Mouse (Mus musculus) telencephalon, adult 2 months (tissue): ENCODE results near the gene Blvrb.
A peak's percentile ranks its signal among the peaks of the same experiment; 100 is the strongest.

Experiments used
- DNase-seq: peaks from one replicate; pipeline ENCODE4 v3.0.0-alpha.2; 2011; ENCODE audit warnings: low read depth, low spot score

The Blvrb gene

DNA sequence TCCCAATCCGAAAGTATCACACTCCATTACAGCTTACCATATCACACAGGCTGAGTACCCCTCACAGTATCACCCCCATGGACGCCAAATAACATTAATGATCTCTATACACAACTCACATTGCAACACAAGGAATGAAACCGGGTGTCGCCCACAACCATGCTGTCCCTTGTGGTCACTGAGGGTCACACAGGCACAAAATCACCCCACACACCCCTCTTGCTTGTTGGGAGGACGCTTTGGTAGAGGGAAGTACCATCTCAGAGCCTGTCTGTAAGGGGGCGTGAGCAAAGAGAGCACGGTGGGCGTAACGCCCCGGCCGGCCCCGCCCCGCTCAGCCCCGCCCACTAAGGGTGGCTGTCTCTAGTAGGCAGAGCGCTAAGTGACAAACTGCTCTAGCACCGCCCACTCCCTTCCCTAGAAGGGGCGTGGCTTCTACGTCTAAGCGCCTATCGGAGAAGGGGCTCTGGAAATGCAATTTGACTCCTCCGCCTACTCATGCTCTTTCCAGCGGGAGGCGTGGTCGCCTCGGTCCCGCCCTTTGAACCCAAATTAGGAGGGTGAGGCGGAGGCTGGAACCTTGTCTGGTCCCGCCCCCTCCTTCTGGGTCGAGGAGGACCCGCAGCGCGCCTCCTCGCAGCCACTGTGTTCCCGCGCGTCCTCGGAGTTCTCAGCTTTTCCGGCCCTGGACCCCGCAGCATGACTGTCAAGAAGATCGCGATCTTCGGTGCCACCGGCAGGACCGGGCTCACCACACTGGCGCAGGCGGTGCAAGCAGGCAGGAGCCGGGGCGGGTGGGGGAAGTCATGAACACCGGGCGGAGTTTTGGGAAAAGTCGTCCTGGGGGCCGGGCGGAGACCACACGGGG is at the start of gene Blvrb, which contains the start of gene Sptbn4:
TSS of gene Blvrb (plus strand) at position 560 of the 868 bp plus-strand sequence.
TSS of gene Sptbn4 (minus strand) at position 268 of the 868 bp plus-strand sequence.
- peak; percentile 99 for DNase-seq

DNA sequence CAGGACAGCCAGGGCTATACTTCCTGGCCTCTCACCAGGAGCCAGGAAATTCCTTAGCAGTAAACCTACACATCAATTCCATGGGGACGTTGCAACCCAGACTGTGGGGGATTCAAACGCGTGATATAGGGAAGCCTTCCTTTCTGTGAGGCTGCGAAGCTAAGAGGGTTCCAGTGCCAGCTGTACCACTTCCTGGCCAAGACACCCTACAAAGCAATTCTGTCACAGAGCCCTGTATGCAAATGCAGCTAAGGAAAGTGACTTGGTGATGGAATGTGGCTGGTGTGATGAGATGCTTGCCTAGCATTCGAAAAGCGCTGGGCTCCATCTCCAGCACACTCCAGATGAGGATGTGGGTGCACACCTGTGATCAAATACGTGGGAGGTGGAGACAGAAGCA is 47.2 kb upstream of the Blvrb start:
- peak; percentile 50 for DNase-seq

DNA sequence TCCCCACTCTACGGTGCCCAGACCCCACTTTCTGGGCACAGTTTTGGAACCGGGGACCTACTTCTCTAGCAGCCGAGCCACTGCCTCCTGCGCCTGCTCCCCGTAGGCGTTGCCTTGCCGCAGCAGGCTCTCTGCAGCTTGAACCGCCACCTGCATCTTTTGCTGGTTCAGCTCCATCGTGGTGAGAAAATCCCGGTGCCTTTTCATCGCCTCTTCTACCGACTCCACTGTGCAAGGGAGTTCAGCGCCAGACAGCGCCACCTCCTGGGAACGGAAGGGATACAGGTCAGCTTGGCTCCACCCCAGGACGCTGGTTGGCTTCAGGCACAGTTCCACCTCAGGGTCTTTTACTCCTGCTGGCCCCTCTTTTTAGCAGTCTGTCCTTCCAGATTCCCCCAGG is 45.1 kb upstream of the Blvrb start:
- peak; percentile 70 for DNase-seq

DNA sequence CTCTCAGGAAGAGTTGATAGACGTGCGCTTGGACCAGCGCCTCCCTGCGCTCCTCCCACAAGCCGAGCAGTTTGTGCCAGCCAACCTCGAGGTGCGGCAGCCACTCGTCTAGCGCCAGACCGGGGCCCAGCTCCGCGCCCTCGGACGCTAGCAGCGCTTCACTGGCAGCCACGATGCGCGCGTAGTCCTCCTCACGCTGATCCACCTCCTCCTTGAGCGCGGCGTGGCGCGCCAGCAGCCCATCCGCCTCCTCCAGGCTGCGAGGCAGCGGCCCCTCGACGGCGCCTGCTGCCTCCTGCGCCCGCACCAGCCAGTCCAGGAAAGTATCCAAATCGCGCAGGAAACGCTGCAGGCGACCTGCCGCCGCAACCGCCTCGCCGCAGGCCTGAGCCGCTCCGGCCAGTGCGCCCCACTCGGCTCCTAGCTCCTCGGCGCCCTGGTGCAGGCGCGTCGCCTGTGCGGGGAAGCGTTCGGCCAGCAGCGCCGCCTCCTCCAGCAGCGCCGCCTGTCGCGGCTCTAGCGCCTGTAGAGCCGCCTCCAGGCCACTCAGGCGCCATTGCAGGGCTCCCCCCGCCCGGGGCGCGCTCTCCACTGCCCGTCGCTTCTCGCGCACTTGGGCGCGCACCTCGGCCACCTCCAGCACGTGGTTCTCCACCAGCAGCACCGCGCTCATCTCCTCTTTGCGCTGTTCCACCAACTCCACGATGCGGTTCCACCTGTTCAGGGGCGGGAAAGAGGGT is 43.4 kb upstream of the Blvrb start:
- DNase-seq, result no peak

DNA sequence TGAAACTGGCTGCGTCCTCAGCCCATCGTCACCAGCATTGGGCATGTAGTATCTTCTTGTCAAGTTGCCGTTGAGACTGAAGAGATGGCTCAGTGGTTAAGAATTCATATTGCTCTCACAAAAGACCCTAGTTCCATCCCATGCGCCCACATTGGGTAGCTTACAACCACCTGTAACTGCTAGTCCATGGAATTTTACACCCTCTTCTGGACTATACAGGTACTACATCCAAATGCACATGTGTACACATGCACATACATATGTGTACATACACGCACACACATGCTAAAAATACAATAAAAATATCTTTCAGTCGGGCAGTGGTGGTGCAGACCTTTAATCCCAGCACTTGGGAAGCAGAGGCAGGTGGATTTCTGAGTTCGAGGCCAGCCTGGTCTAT is 41.3 kb upstream of the Blvrb start:
- no peak for DNase-seq

DNA sequence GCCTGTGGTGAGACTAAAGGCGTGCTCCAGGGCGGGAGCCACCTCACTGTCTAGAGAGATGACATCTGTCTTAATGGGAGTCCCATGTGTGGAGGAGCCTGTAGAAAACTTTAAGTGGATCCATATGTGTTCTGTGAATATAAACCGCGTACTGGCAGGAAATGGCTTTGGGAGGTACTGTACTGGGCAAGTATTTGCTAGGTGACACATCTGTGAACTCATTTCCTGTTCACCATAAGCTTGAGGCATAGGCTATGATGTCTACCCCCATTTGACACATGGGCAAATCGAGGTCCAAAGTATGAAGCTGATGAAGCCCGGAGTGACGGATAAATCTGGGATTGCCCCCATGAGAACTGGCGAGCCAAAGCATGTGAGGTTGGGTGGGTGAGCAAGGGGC is 40.0 kb upstream of the Blvrb start:
- DNase-seq, result no peak

DNA sequence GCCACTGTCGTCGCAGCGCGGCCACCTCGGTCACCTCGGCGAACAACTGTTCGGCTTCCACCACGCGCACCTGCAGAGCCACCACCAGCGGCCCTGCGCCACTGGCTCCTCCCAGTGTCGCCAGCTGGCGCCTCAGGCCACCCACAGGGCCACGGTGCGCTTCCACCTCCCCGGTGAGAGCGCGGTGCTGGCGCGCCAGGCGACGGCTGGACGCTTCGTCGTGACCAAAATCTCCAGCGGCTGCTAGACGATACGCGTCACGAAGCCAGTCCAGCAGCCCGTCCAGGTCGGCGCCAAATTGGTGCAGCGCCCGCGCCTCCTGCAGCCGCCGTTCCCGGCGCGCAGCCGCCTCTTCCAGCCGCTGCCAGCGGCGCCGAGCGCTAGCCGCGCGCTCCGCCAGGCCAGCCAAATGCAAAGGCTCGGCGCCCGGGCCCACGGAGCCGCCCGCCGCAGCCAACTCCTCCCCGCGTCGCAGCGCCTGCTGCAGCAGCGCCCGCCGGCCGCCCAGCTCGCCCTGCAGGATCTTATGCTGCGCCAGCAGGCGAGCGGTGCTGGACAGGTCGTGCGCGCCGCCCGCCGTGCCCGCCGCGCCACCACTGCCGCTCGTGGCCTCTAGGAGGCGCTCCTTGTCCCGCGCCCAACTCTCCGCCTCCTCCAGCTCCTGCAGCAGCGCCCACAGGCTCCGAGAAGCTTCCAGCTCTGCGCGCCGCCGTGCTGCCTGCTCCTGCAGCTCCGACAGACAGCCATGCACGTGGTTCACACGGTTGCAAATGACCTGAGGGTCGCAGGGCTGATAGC is 39.2 kb upstream of the Blvrb start:
- no peak for DNase-seq

DNA sequence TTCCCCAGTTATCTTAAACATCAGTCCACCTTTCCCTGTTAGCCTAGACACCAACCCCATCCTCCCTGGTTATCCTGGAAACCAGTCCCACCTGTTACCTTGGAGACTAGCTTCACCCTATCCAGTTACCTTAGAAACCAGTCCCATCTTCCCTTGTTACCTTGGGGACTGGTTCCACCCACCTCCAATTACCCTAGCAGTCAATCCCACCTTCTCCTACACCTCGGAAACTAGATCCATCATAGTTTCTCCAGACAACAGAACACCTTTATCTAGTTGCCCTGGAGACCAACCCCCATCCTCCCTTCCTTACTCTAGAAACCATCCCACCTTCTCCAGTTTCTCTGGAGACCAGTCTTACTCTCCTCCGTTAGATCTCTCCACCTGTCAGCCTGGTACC is 30.6 kb upstream of the Blvrb start:
- DNase-seq, result peak; percentile 51

DNA sequence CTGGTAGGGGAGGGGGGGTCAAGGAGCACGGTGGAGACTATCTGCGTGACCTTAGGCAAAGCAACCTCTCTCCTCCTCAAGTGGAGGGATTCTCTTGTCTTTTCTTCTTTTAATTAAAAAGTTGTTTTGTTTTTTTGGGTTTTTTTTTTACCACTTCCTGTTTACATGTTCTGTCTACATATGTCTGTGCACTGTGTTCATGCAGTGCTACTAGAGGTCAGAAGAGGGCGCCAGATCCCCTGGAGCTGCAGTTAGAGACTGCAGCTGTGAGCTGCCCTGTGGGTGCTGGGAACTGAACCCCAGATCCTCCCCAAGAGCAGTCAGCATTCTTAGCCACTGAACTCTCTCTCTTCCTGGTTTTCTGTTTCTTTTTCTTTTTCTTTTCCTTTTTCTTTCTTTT is 28.7 kb upstream of the Blvrb start:
- no peak for DNase-seq

DNA sequence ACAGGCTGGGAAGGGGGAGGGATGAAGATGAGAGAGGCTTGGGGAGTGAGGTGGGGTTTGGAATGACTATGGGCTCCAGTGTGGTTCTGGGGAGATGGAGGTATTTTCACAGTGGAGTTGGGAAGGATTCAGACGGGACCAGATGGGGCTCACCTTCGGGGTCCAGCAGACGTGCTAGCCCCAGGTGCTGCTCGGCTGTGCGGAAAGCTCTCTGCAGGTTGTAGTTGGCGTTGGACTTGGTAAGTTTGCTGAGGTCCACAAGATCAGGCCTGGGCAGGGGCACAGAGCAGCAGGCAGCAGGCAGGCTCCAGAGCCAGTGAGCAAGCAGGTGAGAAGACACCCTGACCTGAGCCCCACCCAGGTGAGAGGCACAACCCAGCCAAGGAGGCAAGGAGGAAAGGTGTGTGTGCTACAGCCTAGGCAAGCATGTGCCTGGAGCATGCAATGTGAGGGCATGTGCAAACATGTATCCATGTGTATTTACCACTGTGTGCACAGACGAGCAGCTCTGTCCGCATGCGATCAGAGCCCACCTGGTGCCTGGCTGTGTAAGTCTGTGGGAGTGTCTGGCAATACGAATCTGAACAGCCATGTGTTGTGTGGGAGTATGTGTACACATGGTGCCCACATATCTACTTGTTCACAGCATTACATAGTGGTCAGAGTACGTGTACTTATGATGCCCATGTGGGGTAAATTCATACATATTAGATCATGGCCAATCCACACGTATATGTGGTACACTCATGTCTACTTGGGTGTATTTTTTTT is 24.0 kb upstream of the Blvrb start:
- DNase-seq, result peak; percentile 33

DNA sequence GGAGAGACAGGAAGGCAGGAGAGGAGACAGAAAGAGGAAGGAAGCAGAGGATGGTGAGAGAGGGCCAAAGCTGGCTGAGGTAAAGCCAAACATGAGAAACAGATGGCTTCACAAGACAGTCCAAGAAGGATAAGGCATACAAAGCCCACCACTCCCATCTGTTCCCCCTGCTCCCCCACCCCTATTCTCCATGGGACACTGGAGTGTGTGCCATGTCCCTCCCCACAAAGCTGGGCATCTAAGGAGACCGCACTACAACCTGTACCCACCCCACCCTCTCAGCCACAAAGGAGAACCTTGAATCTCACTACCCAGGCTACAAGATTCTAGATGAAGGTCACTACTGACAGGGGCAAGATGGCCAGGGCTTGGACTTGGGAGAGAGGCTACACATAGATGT is 20.4 kb upstream of the Blvrb start:
- DNase-seq, result no peak

DNA sequence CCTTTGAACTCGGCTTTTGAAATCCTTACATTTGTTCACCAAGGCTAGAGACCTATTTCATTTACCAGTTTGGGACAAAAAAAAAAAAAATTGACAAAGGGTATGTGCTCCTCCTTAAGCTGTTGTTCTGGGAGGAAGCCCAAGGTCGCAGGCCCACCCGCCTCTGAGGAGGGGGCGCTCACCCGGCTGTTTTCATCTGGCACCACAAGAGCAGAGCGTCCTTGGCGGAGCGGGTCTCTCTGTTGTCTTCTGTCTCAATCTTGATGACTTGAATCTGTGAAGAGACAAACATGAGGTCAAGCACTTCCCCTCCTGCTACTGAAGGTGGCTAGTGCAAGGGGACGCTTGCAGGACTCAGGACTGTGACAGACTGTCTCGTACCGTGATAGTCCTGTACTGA is 19.8 kb upstream of the Blvrb start:
- DNase-seq, result no peak

DNA sequence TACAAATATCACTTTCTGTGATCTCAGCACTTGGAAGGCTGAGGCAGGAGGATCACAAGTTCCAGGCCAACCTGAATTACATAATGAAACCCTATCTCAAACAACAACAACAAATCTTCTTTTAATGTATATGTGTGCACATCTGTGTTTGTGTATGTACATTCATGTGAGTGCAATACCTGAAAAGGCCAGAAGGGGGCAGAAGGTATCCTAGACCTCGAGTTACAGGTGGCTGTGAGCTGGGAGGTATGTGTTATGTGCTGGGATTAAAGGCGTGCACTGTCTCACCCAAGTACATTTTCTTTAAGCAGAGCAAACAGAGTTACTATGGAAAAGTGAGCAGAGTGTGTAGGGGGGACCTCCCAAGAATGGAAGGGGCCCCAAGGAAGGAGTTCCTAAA is 18.6 kb upstream of the Blvrb start:
- no peak for DNase-seq

DNA sequence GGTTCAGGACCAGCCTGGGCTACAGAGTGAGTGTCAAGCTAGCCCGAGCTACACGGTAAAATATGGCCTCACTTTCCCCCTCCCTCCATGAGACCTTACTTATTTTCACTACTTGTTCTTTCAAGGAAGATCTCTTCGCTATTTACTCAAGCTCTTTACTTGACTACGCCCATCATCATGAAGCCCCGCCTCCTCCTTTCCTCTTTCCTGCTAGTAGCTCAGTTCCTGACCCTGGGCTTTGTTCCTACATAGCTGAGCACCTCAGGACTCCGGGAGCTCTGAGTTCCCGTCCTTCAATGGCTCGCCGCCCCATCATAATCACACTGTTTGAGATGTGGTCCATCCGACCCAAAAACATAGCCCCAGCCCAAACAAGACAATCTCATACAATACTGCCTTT is 14.4 kb upstream of the Blvrb start:
- DNase-seq, result no peak

DNA sequence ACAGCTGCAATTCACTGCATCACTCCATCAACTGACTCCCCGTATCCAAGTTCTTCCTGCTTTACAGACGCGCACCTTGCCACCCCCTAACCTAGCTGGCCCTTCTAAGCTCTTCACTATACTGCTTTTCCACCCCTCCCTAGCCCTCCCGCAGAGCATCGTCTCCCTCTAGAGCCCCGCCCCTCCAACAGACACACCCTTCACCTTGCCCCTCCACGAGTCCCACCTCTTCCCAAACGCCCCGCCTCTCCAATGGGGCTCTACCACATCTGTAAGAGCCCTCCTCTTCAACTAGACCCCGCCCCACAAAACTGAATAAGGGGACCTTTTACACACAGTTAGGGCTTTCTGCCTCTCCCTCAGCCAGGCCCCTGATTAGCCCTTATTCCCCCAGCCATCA is 14.0 kb upstream of the Blvrb start:
- DNase-seq, result no peak

DNA sequence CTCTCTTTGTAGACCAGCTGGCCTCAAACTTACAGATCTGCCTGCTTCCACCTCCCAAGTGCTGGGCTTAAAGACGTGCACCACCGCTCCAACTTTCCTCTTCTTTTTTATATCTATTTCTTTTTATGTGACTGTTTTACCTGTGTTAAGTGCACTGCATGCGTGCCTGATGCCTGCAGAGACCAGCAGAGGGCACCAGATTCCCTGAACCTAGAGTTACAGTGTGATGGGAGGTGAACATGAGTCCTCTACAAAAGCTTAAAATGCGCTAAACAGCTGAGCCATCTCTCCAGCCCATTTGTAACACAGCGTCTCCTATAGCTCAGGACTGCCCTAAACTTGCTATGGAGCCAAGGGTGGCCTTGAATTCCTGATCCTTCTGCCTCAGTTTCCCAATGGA is 10.2 kb upstream of the Blvrb start:
- no peak for DNase-seq

DNA sequence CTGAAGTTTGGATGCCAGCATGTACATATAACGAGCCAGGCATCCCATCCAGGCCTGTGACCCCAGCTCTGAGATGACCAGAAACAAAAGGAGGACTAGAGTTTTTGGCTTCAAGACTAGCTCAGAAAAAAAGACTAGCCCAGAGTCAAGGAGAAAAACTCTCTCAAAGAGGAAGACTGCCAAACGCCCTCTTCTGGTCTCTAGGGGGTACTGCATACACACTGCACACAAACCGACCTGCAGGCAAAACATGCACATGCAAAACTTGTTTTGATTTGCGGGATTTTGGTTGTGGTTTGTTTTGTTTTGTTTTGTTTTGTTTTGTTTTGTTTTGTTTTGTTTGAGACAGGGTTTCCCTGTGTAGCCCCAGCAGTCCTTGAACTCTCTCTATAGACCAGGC is 7.8 kb upstream of the Blvrb start:
- DNase-seq, result no peak

DNA sequence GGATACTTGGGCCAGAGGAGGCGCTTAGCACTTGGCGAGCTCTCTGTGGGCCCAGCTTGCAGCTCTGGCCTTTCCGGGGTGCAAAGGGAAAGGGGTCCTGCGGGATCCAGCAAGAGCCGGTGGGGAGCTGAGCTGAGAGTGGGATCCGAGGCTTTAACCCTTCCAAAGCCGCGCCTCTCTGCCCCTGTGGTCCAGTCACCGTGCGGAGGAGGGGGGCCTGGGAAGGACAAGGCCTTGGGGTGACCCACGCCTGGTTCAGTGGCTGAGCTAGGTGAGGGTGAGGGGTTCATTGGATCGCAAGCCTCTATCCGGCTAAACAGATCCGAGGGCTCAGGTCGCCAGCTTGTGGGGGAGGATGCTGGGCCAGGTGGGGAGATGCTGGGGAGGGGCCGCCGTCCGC is 1.7 kb upstream of the Blvrb start:
- DNase-seq, result no peak

DNA sequence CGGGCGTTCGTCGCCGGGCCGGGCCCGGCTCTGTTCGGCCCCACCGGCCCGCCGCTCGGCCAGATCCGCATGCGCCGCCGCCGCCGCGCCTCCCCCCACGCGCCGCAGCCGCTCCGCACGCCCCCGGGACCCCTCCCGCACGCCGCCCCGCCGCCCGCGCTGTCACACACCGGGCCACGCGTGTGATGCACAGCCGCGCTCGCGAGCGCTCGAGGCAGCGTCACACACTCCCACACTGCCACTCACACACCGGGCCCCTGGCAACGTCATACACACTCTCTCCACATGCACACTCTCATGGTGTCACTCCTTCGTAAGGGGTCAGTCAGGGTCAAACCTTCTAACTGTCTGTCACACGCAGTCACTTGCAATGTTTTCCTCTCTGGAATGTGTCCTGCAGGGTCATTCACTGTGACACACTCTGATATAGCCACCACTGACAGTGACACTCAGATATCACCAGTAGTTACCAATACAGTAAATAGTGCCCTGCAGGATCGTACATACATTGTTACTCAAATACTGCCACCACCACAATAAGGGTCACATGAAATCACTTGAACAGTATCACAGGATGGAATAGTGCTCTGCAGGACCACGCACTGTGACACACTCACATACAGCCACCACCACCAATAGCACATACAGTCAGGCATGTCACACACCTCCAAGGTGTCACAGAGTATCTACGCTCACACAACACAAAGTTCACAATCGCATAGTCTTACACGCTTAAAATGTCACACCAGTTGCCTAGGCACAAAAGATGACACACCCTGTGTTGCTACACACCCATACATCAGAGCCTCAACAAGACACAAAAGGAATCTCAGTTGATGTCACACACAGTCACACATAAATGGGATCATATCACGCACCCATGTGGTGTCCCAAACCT is 1.0 kb upstream of the Blvrb start:
- DNase-seq, result peak; percentile 40

DNA sequence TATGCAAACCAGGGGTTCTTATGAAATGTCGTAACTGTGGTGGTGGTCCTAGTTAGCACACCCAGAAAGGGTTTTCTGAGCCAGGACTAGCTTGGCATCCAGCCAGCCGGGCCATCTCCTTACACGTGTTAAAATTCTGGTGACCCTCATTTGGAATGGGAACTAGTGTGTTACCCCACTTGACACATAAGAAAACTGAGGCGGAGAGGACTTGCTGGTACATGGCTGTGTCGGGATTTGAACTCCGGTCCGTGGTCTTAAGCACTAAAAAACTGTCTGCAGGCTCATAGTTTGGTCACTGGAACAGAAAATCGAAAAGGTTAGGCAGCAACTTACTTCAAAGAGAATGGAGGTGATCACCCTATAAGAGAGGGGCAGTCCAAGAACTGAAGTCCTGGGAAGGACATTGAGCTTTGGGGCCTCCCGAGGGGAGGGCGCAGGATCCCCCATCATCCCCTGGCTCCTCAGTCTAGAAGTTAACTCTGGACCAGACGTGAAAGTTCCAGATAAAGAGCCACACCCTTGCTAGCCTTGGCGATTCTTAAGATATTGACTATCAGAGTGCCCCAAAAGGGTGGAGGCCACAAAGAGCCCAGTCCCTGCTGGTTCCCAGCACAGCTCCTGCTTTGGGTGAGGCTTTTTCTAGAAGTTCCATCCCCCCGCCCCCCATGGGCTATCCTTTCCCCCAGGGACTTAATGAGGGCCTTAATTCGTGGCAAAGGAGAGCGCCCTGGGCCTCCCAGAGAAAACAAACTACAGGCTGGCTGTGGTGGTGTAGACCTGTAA is 836 bp downstream of the Blvrb start:
- no peak for DNase-seq
